Mouse (Mus musculus) limb, embryonic 15.5 days (tissue): Measurements from ENCODE around the gene Tspan15. TPM values are rescaled to one million over a fixed set of nuclear protein-coding genes. Genes with fewer than 3 reads are reported as not detected.

Source experiments
- ATAC-seq: fragments of 200-750 bp; cut with Nextera tagmentation; 2 replicates; pipeline ENCODE4 v1.8.0; 2017; ENCODE audit warnings: low read depth, moderate TSS enrichment; ENCODE audit not compliant: insufficient number of reproducible peaks, low FRiP score, low TSS enrichment
- H3K27ac ChIP-seq: fragments of 300-500 bp; sonication (generic); 2 replicates; pipeline ENCODE4 v1.5.1; 2015; ENCODE audit warnings: moderate library complexity, mild to moderate bottlenecking, inconsistent platforms
- H3K27me3 ChIP-seq: fragments of 300-500 bp; sonication (generic); 2 replicates; pipeline ENCODE4 v1.6.1; 2015; ENCODE audit warnings: inconsistent platforms
- H3K36me3 ChIP-seq: fragments of 300-500 bp; sonication (generic); 2 replicates; pipeline ENCODE4 v1.6.1; 2015; ENCODE audit warnings: inconsistent platforms
- H3K4me1 ChIP-seq: fragments of 300-500 bp; sonication (generic); 2 replicates; pipeline ENCODE4 v1.6.1; 2015; ENCODE audit warnings: inconsistent platforms
- H3K4me2 ChIP-seq: fragments of 300-500 bp; sonication (generic); 2 replicates; pipeline ENCODE4 v1.6.1; 2015; ENCODE audit warnings: mild to moderate bottlenecking, inconsistent platforms
- H3K4me3 ChIP-seq: fragments of 300-500 bp; sonication (generic); 2 replicates; pipeline ENCODE4 v1.5.1; 2015; ENCODE audit warnings: mild to moderate bottlenecking, inconsistent platforms
- H3K9ac ChIP-seq: fragments of 300-500 bp; sonication (generic); 2 replicates; pipeline ENCODE4 v1.6.1; 2015; ENCODE audit warnings: inconsistent platforms
- H3K9me3 ChIP-seq: fragments of 300-500 bp; sonication (generic); 2 replicates; pipeline ENCODE4 v1.6.1; 2016; ENCODE audit warnings: inconsistent platforms
- WGBS: fragments of 180-500 bp; shearing (Covaris S2); methylation state at CpG from one replicate; pipeline ENCODE4 v1.1.7; 2015; 5-methylcytosine and 5-hydroxymethylcytosine counted together
- polyA plus RNA-seq: library from polyadenylated mRNA; unstranded; fragments of >200 nt; fragmentation: Nextera tagmentation; extraction: Ambion mirVana; gene quantifications from 2 replicates; pipeline ENCODE4 v1.2.1, GENCODE M21; 2015

The Tspan15 gene
- polyA plus RNA-seq, 1 experiment from 2014 or later: 16.3 TPM

- H3K27me3 ChIP-seq: no peaks in the 10 kb centered on the region
- no peak overlapping the region for H3K4me2 ChIP-seq
- no peak overlapping the region for H3K4me3 ChIP-seq
- 61% methylated on average over 6 of the region's 6 CpGs for WGBS
- no peak for ATAC-seq
- no peak overlapping the region for H3K9ac ChIP-seq
- H3K4me1 ChIP-seq: 0 out of 2 replicates have a peak, but pooled peaks cover 3% of the 10 kb centered on the region
- H3K9me3 ChIP-seq: no peaks in the 10 kb centered on the region
- no peaks in the 10 kb centered on the region for H3K36me3 ChIP-seq
- no peak overlapping the region for H3K27ac ChIP-seq
These were observed 6.8 kb downstream of the Tspan15 start for GRCm38 (mm10) chr10:62224231-62224630.

GRCm38 (mm10) chr10:62222777-62223176, 8.3 kb downstream of the Tspan15 start:
- no peak overlapping the region for H3K4me3 ChIP-seq
- no peak overlapping the region for H3K9ac ChIP-seq
- H3K4me1 ChIP-seq: 0 out of 2 replicates have a peak, but pooled peaks cover 3% of the 10 kb centered on the region
- no peaks in the 10 kb centered on the region for H3K36me3 ChIP-seq
- no peaks in the 10 kb centered on the region for H3K27me3 ChIP-seq
- no peak overlapping the region for H3K27ac ChIP-seq
- no peak for ATAC-seq
- no peak overlapping the region for H3K4me2 ChIP-seq
- no peaks in the 10 kb centered on the region for H3K9me3 ChIP-seq
- WGBS: 72% methylated on average over 17 of the region's 17 CpGs

GRCm38 (mm10) chr10:62221647-62222046, 9.4 kb downstream of the Tspan15 start:
- no peak for ATAC-seq
- Histone ChIP-seq H3K9me3 (no peaks in the 10 kb centered on the region), H3K27ac (no peak overlapping the region), H3K4me2 (no peak overlapping the region), H3K4me1 (0 out of 2 replicates have a peak, but pooled peaks cover 3% of the 10 kb centered on the region), H3K4me3 (no peak overlapping the region), H3K27me3 (no peaks in the 10 kb centered on the region), H3K9ac (no peak overlapping the region), H3K36me3 (no peaks in the 10 kb centered on the region)
- WGBS: 70% methylated on average over 2 of the region's 2 CpGs

- Histone ChIP-seq H3K9me3 (no peaks in the 10 kb centered on the region), H3K4me1 (0 out of 2 replicates have a peak, but pooled peaks cover 3% of the 10 kb centered on the region), H3K36me3 (no peaks in the 10 kb centered on the region), H3K27ac (no peak overlapping the region), H3K27me3 (no peaks in the 10 kb centered on the region), H3K4me3 (no peak overlapping the region), H3K4me2 (no peak overlapping the region), H3K9ac (no peak overlapping the region)
- 67% methylated on average over 8 of the region's 8 CpGs for whole genome bisulfite sequencing
- ATAC-seq: no peak
These were observed 10.1 kb downstream of the Tspan15 start for GRCm38 (mm10) chr10:62220732-62221514.

GRCm38 (mm10) chr10:62218789-62219172, 12.3 kb downstream of the Tspan15 start:
- H3K27me3 ChIP-seq: no peaks in the 10 kb centered on the region
- 0 out of 2 replicates have a peak, but pooled peaks cover 3% of the 10 kb centered on the region for H3K4me1 ChIP-seq
- no peak overlapping the region for H3K27ac ChIP-seq
- no peaks in the 10 kb centered on the region for H3K36me3 ChIP-seq
- H3K9me3 ChIP-seq: no peaks in the 10 kb centered on the region
- whole genome bisulfite sequencing: 71% methylated on average over 7 of the region's 7 CpGs
- H3K9ac ChIP-seq: no peak overlapping the region
- no peak overlapping the region for H3K4me2 ChIP-seq
- ATAC-seq: no peak
- H3K4me3 ChIP-seq: no peak overlapping the region

GRCm38 (mm10) chr10:62218044-62218788, 12.8 kb downstream of the Tspan15 start:
- no peak for ATAC-seq
- H3K36me3 ChIP-seq: no peaks in the 10 kb centered on the region
- H3K4me2 ChIP-seq: no peak overlapping the region
- H3K9me3 ChIP-seq: no peaks in the 10 kb centered on the region
- H3K4me1 ChIP-seq: 0 out of 2 replicates have a peak, but pooled peaks cover 3% of the 10 kb centered on the region
- H3K27ac ChIP-seq: no peak overlapping the region; the same call in 1 of the 2 replicates
- WGBS: 81% methylated on average over 19 of the region's 19 CpGs
- no peaks in the 10 kb centered on the region for H3K27me3 ChIP-seq
- H3K9ac ChIP-seq: no peak overlapping the region
- no peak overlapping the region for H3K4me3 ChIP-seq

- WGBS: 75% methylated on average over 8 of the region's 8 CpGs
- H3K4me3 ChIP-seq: no peak overlapping the region
- H3K27ac ChIP-seq: no peak overlapping the region
- no peak overlapping the region for H3K4me2 ChIP-seq
- H3K9me3 ChIP-seq: no peaks in the 10 kb centered on the region
- no peak overlapping the region for H3K9ac ChIP-seq
- no peak for ATAC-seq
- no peaks in the 10 kb centered on the region for H3K27me3 ChIP-seq
- H3K36me3 ChIP-seq: no peaks in the 10 kb centered on the region
- H3K4me1 ChIP-seq: no peaks in the 10 kb centered on the region
These were observed 13.9 kb downstream of the Tspan15 start for GRCm38 (mm10) chr10:62217196-62217595.

GRCm38 (mm10) chr10:62216595-62216994, 14.5 kb downstream of the Tspan15 start:
- Histone ChIP-seq H3K9ac (no peak overlapping the region), H3K4me3 (no peak overlapping the region), H3K36me3 (no peaks in the 10 kb centered on the region), H3K4me2 (no peak overlapping the region), H3K9me3 (no peaks in the 10 kb centered on the region), H3K27me3 (no peaks in the 10 kb centered on the region), H3K4me1 (no peaks in the 10 kb centered on the region), H3K27ac (no peak overlapping the region)
- ATAC-seq: no peak
- WGBS: 50% methylated on average over 5 of the region's 5 CpGs

GRCm38 (mm10) chr10:62215633-62216032, 15.4 kb downstream of the Tspan15 start:
- Histone ChIP-seq H3K4me1 (0 out of 2 replicates have a peak, but pooled peaks cover under 1% of the 10 kb centered on the region), H3K27me3 (no peaks in the 10 kb centered on the region), H3K9ac (no peak overlapping the region), H3K27ac (no peak overlapping the region), H3K4me3 (no peak overlapping the region), H3K4me2 (no peak overlapping the region), H3K36me3 (no peaks in the 10 kb centered on the region), H3K9me3 (no peaks in the 10 kb centered on the region)
- ATAC-seq: no peak
- WGBS: 90% methylated on average over 8 of the region's 8 CpGs

- no peak overlapping the region for H3K4me3 ChIP-seq
- no peak overlapping the region for H3K27ac ChIP-seq
- 0 out of 2 replicates have a peak, but pooled peaks cover 4% of the 10 kb centered on the region for H3K4me1 ChIP-seq
- no peaks in the 10 kb centered on the region for H3K9me3 ChIP-seq
- H3K4me2 ChIP-seq: no peak overlapping the region
- no peaks in the 10 kb centered on the region for H3K27me3 ChIP-seq
- no peak overlapping the region for H3K9ac ChIP-seq
- no peak for ATAC-seq
- 38% methylated on average over 5 of the region's 5 CpGs for WGBS
- no peaks in the 10 kb centered on the region for H3K36me3 ChIP-seq
These were observed 15.9 kb downstream of the Tspan15 start for GRCm38 (mm10) chr10:62215169-62215616.

- Histone ChIP-seq H3K9me3 (no peaks in the 10 kb centered on the region), H3K4me3 (no peak overlapping the region), H3K27me3 (no peaks in the 10 kb centered on the region), H3K27ac (no peak overlapping the region), H3K4me1 (0 out of 2 replicates have a peak, but pooled peaks cover 4% of the 10 kb centered on the region), H3K4me2 (no peak overlapping the region), H3K36me3 (no peaks in the 10 kb centered on the region), H3K9ac (no peak overlapping the region)
- ATAC-seq: no peak
- 73% methylated on average over 5 of the region's 6 CpGs for WGBS
These were observed 19.7 kb downstream of the Tspan15 start for GRCm38 (mm10) chr10:62211310-62211709.
